Mouse (Mus musculus) liver, adult 2 months (tissue): ENCODE measurements around the gene Dnaaf3.

ENCODE experiments used
- CTCF ChIP-seq: fragments of 200-500 bp; IDR thresholded peaks from 2 replicates; pipeline ENCODE4 v1.5.1; 2011; ENCODE audit warnings: low read depth, low read length, control low read depth
- POLR2A ChIP-seq: fragments of 200-500 bp; IDR thresholded peaks from 2 replicates; pipeline ENCODE4 v1.6.1; 2011; ENCODE audit warnings: low read length, control low read depth; ENCODE audit not compliant: insufficient read depth; ENCODE audit errors: extremely low read depth

- TF ChIP-seq POLR2A, result no peak
- no peak for TF ChIP-seq CTCF
Observed at GRCm38 (mm10) chr7:4497271-4497903, 34.9 kb downstream of the Dnaaf3 start.
